Mouse (Mus musculus): ENCODE data around the gene Fam204a. TPM values are rescaled to one million over a fixed set of nuclear protein-coding genes. Genes with fewer than 3 reads are reported as not detected.

Fam204a gene
- polyA plus RNA-seq, 1 experiment from 2014 or later: 49.3 TPM

DNA sequence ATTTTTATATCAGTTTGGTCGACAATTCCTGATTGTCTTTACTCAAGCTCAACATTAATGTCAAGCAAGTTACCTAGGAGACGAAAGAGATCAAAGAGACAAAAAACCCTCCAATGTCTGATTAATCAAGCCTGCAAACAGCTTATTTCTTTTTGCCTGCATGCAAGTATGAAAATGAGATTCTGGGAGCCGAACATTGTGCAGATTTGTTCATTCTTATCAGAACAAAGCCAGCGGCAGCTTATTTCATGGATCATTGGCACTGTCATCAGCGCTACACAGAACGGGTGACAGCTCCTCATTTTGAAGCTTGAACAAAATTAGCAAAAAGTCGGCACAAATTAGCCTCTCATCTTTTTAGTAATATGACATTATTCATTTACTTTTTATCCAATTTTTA lies 22.3 kb downstream of the Fam204a start:
- no peak overlapping the region for H3K4me3 ChIP-seq
- no peaks in the 10 kb centered on the region for H3K9me3 ChIP-seq
- no peak for DNase-seq (ENCODE audit: low spot score)
- peaks cover 25% of the 10 kb centered on the region for H3K4me1 ChIP-seq (replicated peaks)
- WGBS: 36% methylated on average over 7 of the region's 7 CpGs
- H3K36me3 ChIP-seq: peaks cover 8% of the 10 kb centered on the region
- no peak overlapping the region for H3K27ac ChIP-seq
- no peaks in the 10 kb centered on the region for H3K27me3 ChIP-seq (ENCODE audit: insufficient read depth, poor library complexity, severe bottlenecking)

DNA sequence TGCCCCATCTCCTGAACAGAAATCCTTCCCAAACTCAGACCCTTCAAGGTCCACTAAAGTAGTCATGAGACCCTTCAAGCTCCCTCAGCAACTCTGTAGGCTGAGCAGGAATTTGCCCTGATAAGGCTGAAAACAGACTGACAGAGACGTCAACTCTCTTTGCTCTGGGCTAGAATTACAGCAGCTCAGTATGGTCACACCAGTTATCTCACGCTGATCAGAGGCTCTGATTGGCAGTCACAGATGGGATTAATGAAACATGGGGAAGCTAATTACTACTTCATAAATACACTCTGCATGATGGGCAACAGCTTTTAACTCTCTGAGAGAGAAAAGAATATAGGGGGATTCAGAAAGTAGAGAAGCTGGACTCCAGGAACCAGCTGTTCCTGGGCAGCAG lies 26.2 kb downstream of the Fam204a start:
- WGBS: 34% methylated on average over 2 of the region's 2 CpGs
- no peaks in the 10 kb centered on the region for H3K27me3 ChIP-seq (ENCODE audit: insufficient read depth, poor library complexity, severe bottlenecking)
- H3K27ac ChIP-seq: no peak overlapping the region
- H3K4me1 ChIP-seq (replicated peaks): peaks cover 25% of the 10 kb centered on the region
- no peak for DNase-seq (ENCODE audit: low spot score)
- no peak overlapping the region for H3K4me3 ChIP-seq
- peaks cover 19% of the 10 kb centered on the region for H3K36me3 ChIP-seq
- no peaks in the 10 kb centered on the region for H3K9me3 ChIP-seq

DNA sequence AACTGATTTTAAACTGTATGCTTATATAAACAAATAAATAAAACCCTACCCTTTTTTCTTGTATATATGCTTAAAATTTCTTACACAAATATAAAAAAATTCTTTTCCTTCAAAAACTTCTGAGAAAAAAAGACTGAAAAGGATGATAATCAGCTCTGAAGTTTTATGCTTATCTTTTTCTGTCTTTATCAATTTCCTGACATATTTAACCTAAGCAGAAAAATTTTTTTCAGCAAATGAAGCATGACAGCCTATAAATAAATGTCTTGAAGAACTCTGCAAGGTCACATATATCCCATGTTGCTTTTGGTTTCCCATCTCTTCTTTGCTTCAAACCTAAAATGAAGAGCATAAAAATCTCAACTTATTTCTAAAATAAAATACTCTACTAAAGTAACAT lies 27.3 kb downstream of the Fam204a start:
- Histone ChIP-seq H3K4me1 (replicated peaks) (peaks cover 18% of the 10 kb centered on the region), H3K36me3 (peaks cover 29% of the 10 kb centered on the region)

DNA sequence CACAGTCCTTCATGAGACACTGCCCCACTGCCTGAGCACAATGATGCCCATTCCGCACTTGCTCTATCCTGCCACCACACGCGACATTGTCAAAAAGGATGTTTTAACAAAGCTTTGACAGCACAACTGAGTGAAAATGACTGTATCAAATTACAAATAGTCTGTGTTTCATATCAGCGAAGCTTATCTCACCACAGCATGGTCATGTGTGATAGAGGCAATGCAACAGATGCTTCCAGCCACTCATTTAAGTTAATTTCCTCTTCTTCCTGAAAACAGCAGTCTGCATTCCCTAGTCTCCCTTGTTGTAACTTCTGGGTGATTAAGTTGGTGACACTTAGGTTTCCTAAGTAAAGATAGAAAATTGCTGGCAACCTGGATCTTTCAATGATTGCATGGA lies 33.7 kb downstream of the Fam204a start:
- peaks cover 29% of the 10 kb centered on the region for H3K36me3 ChIP-seq
- H3K27me3 ChIP-seq (ENCODE audit: insufficient read depth, poor library complexity, severe bottlenecking): no peaks in the 10 kb centered on the region
- no peak overlapping the region for H3K27ac ChIP-seq
- H3K9me3 ChIP-seq: no peaks in the 10 kb centered on the region
- DNase-seq (ENCODE audit: low spot score): no peak
- H3K4me1 ChIP-seq (replicated peaks): peaks cover 14% of the 10 kb centered on the region
- 94% methylated on average over 4 of the region's 4 CpGs for WGBS
- no peak overlapping the region for H3K4me3 ChIP-seq

More for the DNA sequence above, 27.3 kb downstream of the Fam204a start:
- no peak overlapping the region for H3K4me3 ChIP-seq
- DNase-seq (ENCODE audit: low spot score): no peak
- H3K27ac ChIP-seq: no peak overlapping the region
- H3K9me3 ChIP-seq: no peaks in the 10 kb centered on the region
- no peaks in the 10 kb centered on the region for H3K27me3 ChIP-seq (ENCODE audit: insufficient read depth, poor library complexity, severe bottlenecking)

DNA sequence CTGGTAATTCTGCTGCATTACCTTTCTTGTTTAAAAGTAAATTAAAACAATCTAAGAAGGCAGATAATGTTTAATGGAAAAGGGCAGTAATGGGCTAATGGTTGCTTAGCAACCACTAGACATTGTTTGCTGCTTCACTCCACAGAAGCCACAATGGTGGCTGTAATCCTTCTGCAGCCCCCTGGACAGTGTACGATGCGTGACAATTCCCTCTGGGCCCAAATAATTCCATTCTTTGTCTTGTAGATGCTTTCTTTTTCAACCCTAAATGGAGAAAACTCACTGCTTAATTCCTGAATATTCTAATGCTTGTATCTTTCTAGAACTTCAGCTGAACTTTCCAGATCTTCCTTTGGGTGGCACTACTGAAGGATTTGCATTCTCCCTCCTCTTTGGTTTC lies 37.3 kb downstream of the Fam204a start:
- H3K4me3 ChIP-seq: no peak overlapping the region
- WGBS: 23% methylated on average over 2 of the region's 2 CpGs
- H3K27ac ChIP-seq: no peak overlapping the region
- H3K36me3 ChIP-seq: peaks cover 10% of the 10 kb centered on the region; the same call in 1 of the 2 replicates
- no peaks in the 10 kb centered on the region for H3K9me3 ChIP-seq
- no peaks in the 10 kb centered on the region for H3K27me3 ChIP-seq (ENCODE audit: insufficient read depth, poor library complexity, severe bottlenecking)
- peaks cover 14% of the 10 kb centered on the region for H3K4me1 ChIP-seq (replicated peaks)
- no peak for DNase-seq (ENCODE audit: low spot score)

DNA sequence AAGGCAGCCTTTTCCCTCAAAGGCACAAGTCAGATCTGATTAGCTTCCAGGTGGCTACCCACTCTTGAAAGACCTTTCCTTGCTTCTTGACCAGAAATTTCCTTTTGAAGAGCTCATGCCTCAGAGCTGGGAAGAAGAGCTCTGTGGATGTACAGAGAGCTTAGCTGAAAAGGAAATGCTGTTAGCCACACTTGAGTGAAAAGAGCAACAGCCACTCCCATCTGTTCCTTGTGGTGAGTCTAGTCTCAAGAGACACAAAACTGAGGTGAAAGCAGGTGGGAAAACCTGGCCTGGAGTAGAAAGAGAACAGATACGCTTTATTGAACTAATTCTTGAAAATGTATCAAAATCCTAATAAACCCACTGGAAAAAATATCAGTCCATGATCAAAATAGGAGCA lies 43.6 kb downstream of the Fam204a start:
- WGBS: 88% methylated on average over 1 of the region's 1 CpGs
- no peaks in the 10 kb centered on the region for H3K27me3 ChIP-seq (ENCODE audit: insufficient read depth, poor library complexity, severe bottlenecking)
- no peak for DNase-seq (ENCODE audit: low spot score)
- peaks cover 9% of the 10 kb centered on the region; the same call in 1 of the 2 replicates for H3K36me3 ChIP-seq
- peaks cover 4% of the 10 kb centered on the region; the same call in 1 of the 2 replicates for H3K4me1 ChIP-seq (replicated peaks)
- H3K27ac ChIP-seq: no peak overlapping the region
- no peak overlapping the region for H3K4me3 ChIP-seq
- H3K9me3 ChIP-seq: no peaks in the 10 kb centered on the region

DNA sequence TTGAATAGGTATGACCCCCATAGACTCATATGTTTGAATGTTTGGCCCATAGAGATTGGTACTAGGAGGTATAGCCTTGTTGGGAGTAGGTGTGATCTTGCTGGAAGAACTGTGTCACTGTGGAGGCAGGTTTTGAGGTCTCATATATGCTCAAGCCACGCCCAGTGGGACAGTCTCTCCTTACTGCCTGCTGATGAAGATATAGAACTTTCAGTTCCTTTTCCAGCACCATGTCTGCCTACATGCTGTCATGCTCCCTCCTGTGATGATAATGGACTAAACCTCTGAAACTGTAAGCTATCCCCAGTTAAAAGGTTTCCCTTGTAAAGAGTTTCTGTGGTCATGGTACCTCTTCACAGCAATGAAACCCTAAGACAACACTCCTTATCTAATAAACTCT lies 44.3 kb downstream of the Fam204a start:
- Histone ChIP-seq H3K9me3 (no peaks in the 10 kb centered on the region), H3K4me3 (no peak overlapping the region), H3K36me3 (peaks cover 9% of the 10 kb centered on the region; the same call in 1 of the 2 replicates), H3K4me1 (replicated peaks) (peaks cover 4% of the 10 kb centered on the region; the same call in 1 of the 2 replicates), H3K27ac (no peak overlapping the region), H3K27me3 (ENCODE audit: insufficient read depth, poor library complexity, severe bottlenecking) (no peaks in the 10 kb centered on the region)
- no peak for DNase-seq (ENCODE audit: low spot score)
- WGBS: 87% methylated on average over 1 of the region's 1 CpGs

DNA sequence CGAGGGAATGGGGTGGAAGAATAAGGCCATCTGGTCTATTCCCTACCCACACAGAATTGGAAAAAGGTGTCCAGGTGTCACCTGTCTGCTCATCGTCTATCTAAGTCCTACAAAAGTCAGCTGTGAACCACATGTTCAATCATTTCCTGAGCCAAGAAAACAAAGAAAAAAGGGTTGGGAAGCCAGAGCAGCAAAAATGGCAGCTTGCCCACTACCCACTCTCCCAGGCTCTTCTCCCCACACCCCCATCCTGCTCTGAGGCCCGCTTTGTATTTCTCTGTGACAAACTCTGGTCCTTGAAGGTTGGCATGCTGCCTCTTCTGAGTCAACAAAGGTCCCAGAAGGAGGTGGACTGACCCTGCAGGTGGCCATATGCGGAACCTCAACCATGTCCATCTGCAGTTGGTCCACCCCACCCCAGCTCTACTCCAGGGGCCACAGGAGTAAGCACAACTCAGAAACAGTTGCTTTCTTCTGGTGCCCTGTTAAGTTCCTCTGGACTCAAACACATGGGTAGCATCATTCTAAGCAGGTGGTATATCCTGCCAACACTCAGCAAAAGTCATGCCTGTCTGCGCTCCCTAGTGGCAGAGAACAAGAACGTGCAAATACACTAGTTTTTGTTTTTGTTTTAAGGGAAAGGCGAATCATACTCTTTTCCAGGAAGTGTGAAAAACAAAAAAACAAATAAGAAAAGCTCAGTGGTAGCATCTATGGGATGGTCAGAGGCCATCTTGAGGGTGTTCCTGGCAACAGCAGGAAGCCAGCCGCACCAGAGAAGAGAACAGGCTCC lies 47.5 kb downstream of the Fam204a start:
- no peak for DNase-seq (ENCODE audit: low spot score)
- H3K9me3 ChIP-seq: no peaks in the 10 kb centered on the region
- H3K36me3 ChIP-seq: peaks cover 9% of the 10 kb centered on the region; the same call in 1 of the 2 replicates
- peaks cover 4% of the 10 kb centered on the region; the same call in 1 of the 2 replicates for H3K4me1 ChIP-seq (replicated peaks)
- no peak overlapping the region for H3K4me3 ChIP-seq
- H3K27me3 ChIP-seq (ENCODE audit: insufficient read depth, poor library complexity, severe bottlenecking): no peaks in the 10 kb centered on the region
- no peak overlapping the region for H3K27ac ChIP-seq
- 81% methylated on average over 8 of the region's 8 CpGs for WGBS

DNA sequence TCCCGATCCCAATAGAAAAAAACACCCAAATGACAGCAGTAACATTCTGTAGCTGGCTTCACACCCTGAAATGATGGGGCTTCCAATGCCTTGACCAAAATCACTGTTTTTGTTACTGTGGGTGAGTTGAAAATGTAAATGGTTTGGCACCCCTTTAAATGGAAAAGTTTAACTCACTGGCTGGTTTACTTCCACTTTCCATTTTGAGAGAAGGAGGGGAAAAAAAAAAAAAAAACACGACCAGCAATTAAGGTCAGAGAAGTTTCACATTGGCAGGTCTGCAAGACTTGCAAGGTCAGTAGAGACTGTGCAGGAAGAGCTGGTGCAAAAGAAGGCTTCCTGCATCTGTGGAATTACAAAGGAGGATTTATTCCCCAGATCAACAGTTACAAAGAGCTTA lies 61.1 kb downstream of the Fam204a start:
- H3K27me3 ChIP-seq (ENCODE audit: insufficient read depth, poor library complexity, severe bottlenecking): peaks cover 18% of the 10 kb centered on the region; the same call in 1 of the 2 replicates

DNA sequence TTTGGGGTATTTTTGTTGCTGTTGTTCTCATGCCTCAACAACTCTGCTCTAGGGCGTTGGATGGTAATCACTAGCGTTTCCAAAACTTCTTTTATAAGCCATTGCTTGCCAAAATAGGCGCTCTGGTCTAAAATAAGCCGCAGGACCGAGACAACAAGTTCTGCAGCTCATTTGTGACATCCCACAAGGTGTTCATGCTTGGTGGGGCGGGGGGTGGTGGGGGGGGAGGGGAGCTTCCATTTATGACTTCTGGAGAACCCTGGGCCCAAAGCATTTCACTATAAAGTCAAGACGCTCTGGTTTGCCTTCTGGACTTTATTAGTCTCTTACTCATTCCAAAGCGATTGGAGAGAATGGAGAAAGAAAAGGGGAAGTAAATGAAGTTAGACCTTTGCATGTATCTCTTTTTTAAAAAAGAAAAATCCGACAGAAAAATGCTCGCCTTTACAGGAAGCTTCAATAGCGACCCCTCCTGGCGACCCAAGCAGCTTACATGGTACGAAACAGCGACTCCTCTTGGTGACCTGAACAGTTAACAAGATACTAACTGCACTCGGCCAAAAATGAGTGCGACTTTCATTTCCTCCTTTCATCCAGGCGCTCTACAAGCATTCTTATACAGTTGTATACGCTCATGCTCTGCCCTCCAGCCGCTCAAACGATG lies 65.8 kb downstream of the Fam204a start:
- peak; percentile 65 for DNase-seq (ENCODE audit: low spot score)
- Histone ChIP-seq H3K36me3 (no peaks in the 10 kb centered on the region), H3K27me3 (ENCODE audit: insufficient read depth, poor library complexity, severe bottlenecking) (peaks cover 36% of the 10 kb centered on the region), H3K9me3 (no peaks in the 10 kb centered on the region), H3K27ac (no peak overlapping the region), H3K4me3 (peak overlapping the region; percentile 31; the same call in 1 of the 2 replicates), H3K4me1 (replicated peaks) (peaks cover 15% of the 10 kb centered on the region)
- WGBS: 7% methylated on average over 20 of the region's 20 CpGs

More for the DNA sequence above, 61.1 kb downstream of the Fam204a start:
- 58% methylated on average over 2 of the region's 2 CpGs for WGBS
- Histone ChIP-seq H3K27ac (no peak overlapping the region), H3K4me1 (replicated peaks) (peaks cover 7% of the 10 kb centered on the region; the same call in 1 of the 2 replicates), H3K9me3 (no peaks in the 10 kb centered on the region), H3K36me3 (no peaks in the 10 kb centered on the region), H3K4me3 (no peak overlapping the region)
- no peak for DNase-seq (ENCODE audit: low spot score)

DNA sequence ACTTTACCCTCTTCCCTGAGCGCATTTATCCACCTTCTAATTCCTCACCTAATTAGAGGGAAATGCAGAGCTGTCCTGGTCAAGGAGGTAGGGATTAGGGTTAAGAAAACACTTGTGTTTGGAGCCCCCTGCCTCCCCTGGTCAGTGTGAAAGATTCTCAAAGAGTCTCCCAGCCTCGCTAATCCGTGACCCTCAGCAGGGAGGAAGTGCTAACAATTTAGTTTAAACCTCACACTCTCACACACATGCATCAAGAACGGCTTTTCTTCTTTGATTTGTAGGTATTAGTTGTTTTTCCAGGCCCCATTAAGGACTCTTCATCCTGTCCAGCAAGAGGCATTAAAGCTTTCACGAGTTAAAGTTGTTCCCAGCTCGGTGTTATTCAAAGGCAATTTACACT lies 66.7 kb downstream of the Fam204a start:
- no peaks in the 10 kb centered on the region for H3K36me3 ChIP-seq
- no peak overlapping the region for H3K27ac ChIP-seq
- H3K9me3 ChIP-seq: no peaks in the 10 kb centered on the region
- no peak overlapping the region for H3K4me3 ChIP-seq
- H3K4me1 ChIP-seq (replicated peaks): peaks cover 15% of the 10 kb centered on the region
- H3K27me3 ChIP-seq (ENCODE audit: insufficient read depth, poor library complexity, severe bottlenecking): peaks cover 43% of the 10 kb centered on the region
- DNase-seq (ENCODE audit: low spot score): no peak
- 3% methylated on average over 6 of the region's 6 CpGs for WGBS

DNA sequence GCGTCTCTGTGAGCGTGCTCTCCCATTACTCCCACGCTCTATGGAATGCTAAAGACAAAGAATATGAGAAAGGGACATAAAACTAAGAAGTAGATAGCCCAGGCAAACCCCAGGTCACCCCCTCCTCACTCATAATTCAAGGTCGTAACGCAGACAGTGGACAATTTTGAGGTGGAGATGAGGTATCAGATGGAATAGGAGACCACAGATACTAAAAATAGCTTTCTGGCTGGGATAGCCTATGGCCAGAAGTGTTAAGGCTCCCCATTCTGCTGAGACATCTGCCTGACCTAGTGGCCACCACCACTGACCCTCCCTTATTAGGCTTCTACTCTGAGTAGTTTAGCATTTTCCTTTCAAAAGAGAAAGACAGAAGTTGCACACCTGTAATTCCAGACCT lies 71.2 kb downstream of the Fam204a start:
- peaks cover 45% of the 10 kb centered on the region for H3K27me3 ChIP-seq (ENCODE audit: insufficient read depth, poor library complexity, severe bottlenecking)
- DNase-seq (ENCODE audit: low spot score): no peak
- 88% methylated on average over 5 of the region's 5 CpGs for WGBS
- no peaks in the 10 kb centered on the region for H3K9me3 ChIP-seq
- H3K4me1 ChIP-seq (replicated peaks): peaks cover 7% of the 10 kb centered on the region
- H3K27ac ChIP-seq: no peak overlapping the region
- H3K4me3 ChIP-seq: no peak overlapping the region
- H3K36me3 ChIP-seq: no peaks in the 10 kb centered on the region

DNA sequence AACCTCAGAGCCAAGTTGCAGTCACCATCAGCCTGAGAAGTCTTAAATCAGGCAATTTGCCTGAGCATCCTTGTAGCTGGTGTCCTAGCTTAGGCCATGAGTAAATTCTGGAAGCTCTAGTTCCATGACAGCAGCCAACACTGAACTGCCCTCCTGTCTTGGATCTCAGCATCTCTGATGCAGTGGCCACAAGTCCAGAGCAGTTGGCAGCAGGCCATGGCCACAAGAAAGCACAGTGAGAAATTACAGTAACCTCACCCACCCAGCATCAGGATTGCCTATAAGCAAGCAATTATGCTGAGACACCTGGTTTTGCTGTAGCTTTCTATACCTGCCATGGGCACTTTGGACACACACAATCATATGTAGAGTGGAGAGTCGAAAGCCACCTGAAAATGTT lies 73.4 kb downstream of the Fam204a start:
- Histone ChIP-seq H3K4me1 (replicated peaks) (peaks cover 13% of the 10 kb centered on the region), H3K27ac (no peak overlapping the region), H3K27me3 (ENCODE audit: insufficient read depth, poor library complexity, severe bottlenecking) (peaks cover 60% of the 10 kb centered on the region), H3K9me3 (no peaks in the 10 kb centered on the region), H3K36me3 (no peaks in the 10 kb centered on the region), H3K4me3 (no peak overlapping the region)
- 90% methylated on average over 1 of the region's 1 CpGs for WGBS
- no peak for DNase-seq (ENCODE audit: low spot score)

Data from hindbrain, embryonic 10.5 days (tissue).